Mouse (Mus musculus) heart, adult 2 months (tissue): ENCODE results near the gene Rps29.

Source experiments
- CTCF ChIP-seq: fragments of 200-600 bp; IDR thresholded peaks from 2 replicates; pipeline ENCODE4 v1.8.1; 2022; ENCODE audit warnings: antibody characterized with exemption, mild to moderate bottlenecking, moderate library complexity
- EP300 ChIP-seq: fragments of 200-500 bp; IDR thresholded peaks from 2 replicates; pipeline ENCODE4 v1.6.1; 2011; ENCODE audit warnings: low read depth, low read length, control low read depth; ENCODE audit not compliant: insufficient read depth
- POLR2A ChIP-seq: fragments of 200-500 bp; IDR thresholded peaks from 2 replicates; pipeline ENCODE4 v1.6.1; 2011; ENCODE audit warnings: mild to moderate bottlenecking, low read depth, low read length, control low read depth; ENCODE audit not compliant: insufficient read depth

DNA sequence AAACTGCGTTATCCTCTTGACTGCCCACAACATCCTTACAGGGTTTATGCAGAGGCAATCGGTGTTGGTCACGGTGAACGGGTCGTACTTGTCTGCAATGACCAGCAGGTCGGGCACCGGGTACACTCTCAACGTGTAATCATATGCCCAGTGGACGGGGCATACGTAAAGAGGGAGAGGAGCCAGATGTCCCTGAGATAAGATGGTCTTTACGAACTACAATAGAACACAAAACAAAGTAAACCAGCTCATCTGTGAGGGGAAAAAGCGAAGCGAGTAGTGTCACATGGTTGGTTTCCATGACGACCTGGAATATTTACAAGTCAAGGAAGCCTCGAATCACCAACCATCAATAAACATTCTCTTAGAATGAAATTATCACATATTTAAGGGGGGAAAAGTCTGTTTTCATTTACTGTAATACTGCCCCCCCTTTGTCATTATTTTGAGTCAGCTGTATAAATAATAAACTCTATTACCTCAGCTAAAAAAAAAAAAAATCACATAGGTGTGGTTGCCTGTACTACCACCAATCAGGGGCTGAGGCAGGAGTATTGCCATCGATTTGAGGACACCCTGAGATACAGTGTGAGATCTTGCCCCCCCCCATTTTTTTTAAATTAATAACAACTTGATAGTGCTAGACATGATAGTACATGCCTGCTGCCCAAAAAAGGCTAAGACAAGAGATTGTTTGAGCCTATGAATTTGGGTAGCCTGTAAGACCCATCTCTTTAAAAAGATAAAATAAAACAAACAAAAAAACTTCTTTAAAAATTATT, 45.3 kb upstream of the Rps29 start, which contains the start of gene Gm49384:
- TF ChIP-seq POLR2A (no peak), CTCF (no peak), EP300 (no peak)
